Mouse (Mus musculus): ENCODE measurements around the gene Gm35315.
A peak's percentile ranks its signal among the peaks of the same experiment; 100 is the strongest.
"Not testable (repeated sequence)": the region's sequence is repeated elsewhere in the genome, so short reads cannot be mapped to it uniquely, and the experiment has no call there.

Gm35315 gene

DNA sequence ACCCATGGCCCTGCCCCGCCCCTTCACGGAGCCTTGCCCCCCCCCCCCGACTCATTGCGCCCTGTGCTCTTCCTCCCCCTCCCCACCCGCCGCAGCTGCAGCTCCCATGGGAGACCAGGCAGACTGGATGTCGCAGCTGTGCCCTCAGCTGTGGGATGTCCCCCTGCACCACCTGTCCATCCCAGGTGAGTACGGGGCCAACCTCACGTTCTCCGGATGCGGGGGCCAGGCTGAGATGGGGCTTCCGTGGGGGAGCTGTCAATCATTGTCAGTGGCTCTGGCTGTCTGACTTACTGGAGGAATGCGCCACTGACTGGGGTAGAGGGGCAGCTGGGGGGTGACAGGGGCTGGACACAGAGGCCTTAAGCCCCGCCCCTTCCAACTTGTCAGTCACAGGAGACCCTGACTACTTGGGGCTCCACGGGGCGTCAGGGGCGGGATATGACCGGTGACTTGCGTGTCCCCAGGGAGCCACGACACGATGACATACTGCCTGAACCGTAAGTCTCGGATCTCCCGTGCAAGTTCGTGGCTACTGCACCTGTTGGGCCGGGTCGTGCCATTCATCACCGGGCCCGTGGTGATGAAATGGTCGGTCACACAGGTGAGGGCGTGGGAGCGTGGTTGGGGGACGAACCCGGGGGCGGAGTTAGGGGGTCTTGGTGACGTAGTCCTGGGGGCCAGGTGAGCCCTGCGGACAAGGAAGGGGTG is 6.9 kb upstream of the Gm35315 start:
- DNase-seq: peak; percentile 26 to 46

DNA sequence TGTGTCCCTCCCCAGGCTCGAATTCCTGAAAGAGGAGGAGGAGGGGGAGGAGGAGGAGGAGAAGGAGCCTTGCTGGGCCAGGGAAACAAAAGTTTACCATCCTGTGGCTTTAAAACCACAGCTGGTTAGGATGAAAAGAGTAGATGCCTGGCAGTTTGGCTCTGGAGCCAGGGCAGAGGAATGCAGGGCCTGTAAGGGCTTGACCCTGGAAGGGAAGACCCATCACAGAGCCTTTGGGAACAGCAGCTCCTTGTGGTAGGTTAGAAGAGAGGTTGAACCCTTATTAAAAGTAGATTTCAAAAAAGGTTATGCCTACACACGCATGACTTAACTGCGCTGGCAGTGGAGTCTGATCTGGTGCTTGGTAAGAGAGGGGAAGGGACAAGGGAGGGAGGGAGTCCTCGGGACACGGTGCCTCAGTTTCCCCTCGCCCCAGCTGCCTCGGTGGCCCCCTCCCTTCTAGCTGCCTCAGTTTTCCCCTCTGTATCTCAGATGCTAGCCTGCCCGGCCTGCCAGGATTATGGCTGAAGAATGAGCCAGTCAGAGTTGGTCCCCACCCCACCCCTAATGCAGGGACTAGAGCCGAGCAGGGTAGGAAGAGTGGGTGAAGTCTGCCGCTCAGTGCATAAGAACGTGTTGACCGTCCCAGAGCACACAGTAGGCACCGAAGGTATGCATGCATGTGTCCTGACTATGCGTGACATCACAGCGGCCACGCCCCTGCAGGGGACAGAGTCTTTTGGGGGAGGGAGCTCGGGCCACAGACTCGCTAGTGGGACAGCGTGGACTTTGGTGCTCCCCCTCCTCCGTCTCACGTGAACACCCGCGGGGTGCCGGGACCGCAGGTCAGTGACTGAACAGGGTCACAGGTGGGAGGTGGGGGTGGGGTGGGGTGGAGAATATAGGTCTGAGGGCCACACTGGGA is 5.7 kb upstream of the Gm35315 start, which contains the start of gene Plcxd1:
Gene Plcxd1 (plus strand): TSS at position 314 of the 925 bp plus-strand sequence.
- DNase-seq: peak in 1 of 2 experiments; percentile 7

DNA sequence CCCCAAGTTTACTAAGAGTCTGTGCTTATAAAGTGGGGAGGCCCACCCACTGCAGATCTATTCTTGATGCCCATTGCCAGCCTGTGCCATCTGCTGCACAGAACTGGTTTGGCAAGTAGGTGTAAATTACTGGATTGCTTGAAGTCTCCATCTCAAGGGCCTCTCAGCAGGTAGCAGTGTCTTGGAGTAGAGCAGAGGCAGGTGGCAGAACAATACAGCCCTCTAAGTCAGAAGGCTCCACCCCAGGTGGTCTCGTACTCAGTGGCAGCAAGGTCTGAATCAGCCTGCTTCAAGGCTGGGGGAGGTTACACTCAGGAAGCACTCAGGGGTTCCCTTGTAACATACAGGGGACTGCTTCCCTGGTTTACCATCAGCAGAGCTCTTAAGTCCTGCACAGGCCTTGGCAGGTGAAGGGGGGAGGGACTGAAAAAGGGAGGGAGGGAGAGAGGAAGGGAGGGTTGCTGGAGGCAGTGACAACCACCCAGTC is 4.8 kb upstream of the Gm35315 start:
- DNase-seq: peak; percentile 16 to 41

DNA sequence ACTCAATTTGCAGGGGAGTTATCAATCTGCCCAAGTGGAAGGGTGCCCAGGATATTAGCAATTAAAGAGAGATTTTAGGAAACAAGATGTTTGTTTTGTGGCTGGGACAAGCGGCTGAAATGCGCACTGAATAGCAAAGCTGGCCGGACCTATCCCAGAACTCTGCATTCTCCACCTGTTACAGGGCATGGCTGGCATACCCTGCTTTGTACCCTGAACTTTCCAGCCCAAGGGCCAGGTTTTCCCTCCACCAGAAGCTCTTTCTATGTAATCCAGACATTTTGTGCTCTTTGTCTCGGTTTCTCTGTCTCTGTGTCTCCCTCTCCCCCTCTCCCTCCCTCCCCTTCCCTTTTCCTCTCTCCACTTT is 610 bp upstream of the Gm35315 start:
- DNase-seq: peak in 1 of 2 experiments; percentile 36

GRCm38 (mm10) chr5:110091546-110091945 is 2.7 kb downstream of the Gm35315 start:
- DNase-seq: no peak

DNA sequence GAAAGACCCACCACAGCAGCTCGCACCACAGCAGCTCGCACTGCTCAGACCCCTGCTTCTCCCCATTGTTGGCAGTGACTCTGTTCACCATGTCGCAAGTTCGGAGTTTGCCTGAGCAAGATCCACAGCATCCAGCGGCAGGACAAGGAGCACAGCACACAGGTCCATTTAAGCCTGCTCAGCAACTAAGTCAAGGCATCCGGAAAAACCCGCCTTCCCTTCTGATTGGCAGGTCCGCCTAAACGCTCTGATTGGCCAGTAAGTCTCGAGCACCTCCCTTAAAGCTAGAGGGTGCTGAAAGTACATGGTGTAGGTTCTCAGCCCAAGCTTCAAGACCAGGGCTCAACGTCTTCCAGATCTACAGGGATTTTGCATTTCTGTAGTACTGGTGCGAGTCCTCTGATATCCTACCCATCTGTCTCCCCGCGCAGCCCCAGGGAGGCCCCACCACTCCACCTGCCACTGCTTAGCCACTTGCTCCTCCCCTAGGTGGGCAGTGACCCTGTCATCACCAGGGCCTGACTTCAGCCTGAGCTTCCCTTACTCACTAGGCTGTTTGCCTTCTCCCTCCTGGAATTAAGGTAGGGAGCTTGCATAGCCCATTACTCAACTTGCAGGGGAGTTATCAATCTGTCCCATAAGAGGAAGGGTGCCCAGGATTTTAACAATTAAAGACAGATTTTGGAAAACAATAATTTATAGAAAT is 7.9 kb downstream of the Gm35315 start:
- DNase-seq: no peak

DNA sequence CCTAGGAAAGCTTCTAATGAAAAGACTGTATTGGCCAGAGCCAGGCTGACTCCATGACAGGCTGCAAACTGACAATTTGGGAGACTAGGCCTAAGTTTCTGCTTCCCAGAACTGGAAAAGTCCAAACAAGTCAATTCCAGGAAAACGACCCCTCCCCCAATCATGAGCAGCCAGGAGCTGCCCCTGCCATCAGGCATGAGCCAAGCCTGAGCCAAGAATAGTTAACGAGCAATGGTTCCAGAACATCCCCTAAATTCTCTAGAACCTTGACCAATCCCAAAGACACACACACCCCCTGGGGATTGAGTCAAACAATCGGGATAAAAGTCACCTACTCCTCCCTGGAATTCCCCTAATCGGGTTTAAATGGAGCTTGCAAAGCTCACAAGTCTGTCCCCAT is 11.3 kb downstream of the Gm35315 start:
- no peak for DNase-seq

DNA sequence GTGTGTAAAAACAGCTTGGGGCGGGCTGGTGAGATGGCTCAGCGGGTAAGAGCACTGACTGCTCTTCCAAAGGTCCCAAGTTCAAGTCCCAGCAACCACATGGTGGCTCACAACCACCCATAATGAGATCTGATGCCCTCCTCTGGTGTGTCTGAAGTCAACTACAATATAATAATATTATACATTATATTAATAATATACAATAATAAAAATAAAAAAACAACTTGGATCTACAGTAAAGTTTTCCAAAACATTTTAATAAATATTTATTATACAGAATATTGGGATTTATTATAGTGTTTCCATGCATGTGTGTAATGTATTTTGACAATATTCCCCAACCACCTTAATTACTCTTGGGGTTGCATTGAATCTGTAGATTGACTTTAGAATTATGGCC is 21.8 kb downstream of the Gm35315 start, which contains the start of gene Gm17655:
Gene Gm17655 (minus strand): TSS at position 101 of the 400 bp plus-strand sequence.
- not testable (repeated sequence) for DNase-seq

- DNase-seq: peak; percentile 86
These were observed 36.4 kb downstream of the Gm35315 start for GRCm38 (mm10) chr5:110057637-110058408.

Data from lung, postnatal 4 days (tissue).